Mouse (Mus musculus): Measurements from ENCODE around the gene Gpc3.
"Not testable (repeated sequence)": the region's sequence is repeated elsewhere in the genome, so short reads cannot be mapped to it uniquely, and the experiment has no call there.

The Gpc3 gene

GRCm38 (mm10) chrX:52273016-52273415, 340.7 kb downstream of the Gpc3 start:
- no peak for DNase-seq

GRCm38 (mm10) chrX:52261991-52262390, 351.8 kb downstream of the Gpc3 start:
- peak in 1 of 2 experiments; percentile 35 for DNase-seq

GRCm38 (mm10) chrX:52261546-52261945, 352.2 kb downstream of the Gpc3 start:
- DNase-seq = peak; percentile 38 to 56

- not testable (repeated sequence) for DNase-seq
Measured at GRCm38 (mm10) chrX:52259771-52260170, 354.0 kb downstream of the Gpc3 start.

GRCm38 (mm10) chrX:52254526-52254925, 359.2 kb downstream of the Gpc3 start:
- DNase-seq = no peak

GRCm38 (mm10) chrX:52245694-52246297, 368.0 kb downstream of the Gpc3 start:
- DNase-seq = no peak

GRCm38 (mm10) chrX:52237470-52237869, 376.3 kb downstream of the Gpc3 start:
- DNase-seq = no peak

- no peak for DNase-seq
Measured at GRCm38 (mm10) chrX:52231984-52232383, 381.8 kb downstream of the Gpc3 start.

- DNase-seq = no peak
Measured at GRCm38 (mm10) chrX:52230711-52231110, 383.0 kb downstream of the Gpc3 start.

All from kidney, postnatal 25 days (tissue).